Mouse (Mus musculus) ES-E14 (cell line): ENCODE data around the gene Col13a1. TPM values are rescaled to one million over a fixed set of nuclear protein-coding genes. Genes with fewer than 3 reads are reported as not detected.

Experiments used
- DNase-seq: peaks from one replicate; pipeline ENCODE4 v3.0.0-alpha.2; 2013; ENCODE audit warnings: low read depth, low spot score
- H3K27ac ChIP-seq: 2 replicates; pipeline ENCODE4 v1.5.1; 2012; ENCODE audit warnings: low read depth, mild to moderate bottlenecking, low read length, moderate library complexity, mixed read lengths; ENCODE audit not compliant: poor library complexity, insufficient read depth, severe bottlenecking
- H3K36me3 ChIP-seq: 2 replicates; pipeline ENCODE4 v1.6.1; 2012; ENCODE audit warnings: mild to moderate bottlenecking, low read length, moderate library complexity, mixed read lengths; ENCODE audit not compliant: control insufficient read depth, poor library complexity, insufficient read depth, severe bottlenecking
- H3K4me1 ChIP-seq, 2 experiments: fragments of 150-350 bp in 1 of 2; sonication (generic) in 1 of 2; 2 replicates each; pipeline ENCODE4 v1.6.1; 2012; ENCODE audit warnings: low read length in 2 of 2, mild to moderate bottlenecking in 1 of 2, mixed read lengths in 1 of 2; ENCODE audit not compliant: control insufficient read depth in 2 of 2, insufficient read depth in 2 of 2, poor library complexity in 1 of 2
- H3K4me3 ChIP-seq, 2 experiments: fragments of 150-350 bp in 1 of 2; sonication (generic) in 1 of 2; 2 replicates each; pipeline ENCODE4 v1.5.1; 2012; ENCODE audit warnings: low read length in 2 of 2, low read depth in 1 of 2, mild to moderate bottlenecking in 1 of 2, mixed read lengths in 1 of 2; ENCODE audit not compliant: insufficient read depth in 1 of 2, poor library complexity in 1 of 2, severe bottlenecking in 1 of 2
- H3K9ac ChIP-seq: 2 replicates; pipeline ENCODE4 v1.6.1; 2012; ENCODE audit warnings: low read depth, mild to moderate bottlenecking, low read length, mixed read lengths; ENCODE audit not compliant: poor library complexity, insufficient read depth, severe bottlenecking
- H3K9me3 ChIP-seq: fragments of 150-350 bp; sonication (generic); 2 replicates; pipeline ENCODE4 v1.6.1; 2012; ENCODE audit warnings: low read depth, mild to moderate bottlenecking, low read length; ENCODE audit not compliant: control insufficient read depth, insufficient read depth
- CHD2 ChIP-seq: IDR thresholded peaks from 2 replicates; pipeline ENCODE4 v1.6.1; 2014; ENCODE audit warnings: mild to moderate bottlenecking, low read depth, low read length, inconsistent platforms
- HCFC1 ChIP-seq: IDR thresholded peaks from 2 replicates; pipeline ENCODE4 v1.6.1; 2012; ENCODE audit warnings: low read length, inconsistent platforms, borderline replicate concordance; ENCODE audit not compliant: insufficient read depth
- MAFK ChIP-seq: IDR thresholded peaks from 2 replicates; pipeline ENCODE4 v1.6.1; 2014; ENCODE audit warnings: mild to moderate bottlenecking, low read depth, low read length, inconsistent platforms; ENCODE audit not compliant: insufficient read depth
- ZC3H11A ChIP-seq: IDR thresholded peaks from 2 replicates; pipeline ENCODE4 v1.6.1; 2012; ENCODE audit warnings: low read depth, mild to moderate bottlenecking, inconsistent platforms, low read length, borderline replicate concordance
- ZNF384 ChIP-seq: IDR thresholded peaks from 2 replicates; pipeline ENCODE4 v1.6.1; 2012; ENCODE audit warnings: low read depth, low read length, inconsistent platforms
- in situ Hi-C, 2 experiments: fragments of 600-800 bp; cut with MboI; formaldehyde crosslinking; loops; one replicate each; pipeline ENCODE4 v1.15.1; 2025; ENCODE audit warnings: low sequenced_read_pairs in 2 of 2, inconsistent platforms in 1 of 2; ENCODE audit not compliant: unreplicated experiment in 2 of 2
- total RNA-seq: library from RNA; depleted of rRNA; stranded (reverse); fragments of 300-350 nt; gene quantifications from 2 replicates; pipeline ENCODE4 v1.2.3, GENCODE M21; 2012

The Col13a1 gene
- total RNA-seq, 1 experiment = 4.7 TPM

DNA sequence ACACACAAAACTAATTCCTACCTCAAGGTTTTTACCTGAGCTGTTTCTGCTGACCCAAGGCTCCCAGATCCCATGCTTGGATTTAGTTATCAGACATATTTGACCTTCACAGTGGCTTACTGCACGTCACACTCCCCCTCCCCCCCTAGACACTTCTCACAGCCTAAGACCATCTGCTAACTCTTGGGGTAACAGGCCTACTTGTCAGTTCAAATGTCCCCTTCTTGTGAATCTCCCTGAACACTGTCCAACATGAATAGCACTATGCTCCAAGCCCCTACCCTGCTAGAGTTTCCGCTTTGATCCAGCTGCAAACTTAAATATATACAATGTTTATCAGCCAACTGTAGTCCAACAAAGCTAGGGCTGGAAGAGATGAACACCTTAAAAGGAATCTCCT lies 36.2 kb downstream of the Col13a1 start:
- H3K4me1 ChIP-seq = no peaks in the 10 kb centered on the region
- H3K9me3 ChIP-seq = no peaks in the 10 kb centered on the region
- in situ Hi-C loops = no loop called here
- no peak overlapping the region for H3K4me3 ChIP-seq
- H3K9ac ChIP-seq = no peak overlapping the region
- TF ChIP-seq CHD2 (no peak), ZC3H11A (no peak)
- H3K36me3 ChIP-seq = no peaks in the 10 kb centered on the region
- no peak overlapping the region for H3K27ac ChIP-seq
- no peak for DNase-seq

DNA sequence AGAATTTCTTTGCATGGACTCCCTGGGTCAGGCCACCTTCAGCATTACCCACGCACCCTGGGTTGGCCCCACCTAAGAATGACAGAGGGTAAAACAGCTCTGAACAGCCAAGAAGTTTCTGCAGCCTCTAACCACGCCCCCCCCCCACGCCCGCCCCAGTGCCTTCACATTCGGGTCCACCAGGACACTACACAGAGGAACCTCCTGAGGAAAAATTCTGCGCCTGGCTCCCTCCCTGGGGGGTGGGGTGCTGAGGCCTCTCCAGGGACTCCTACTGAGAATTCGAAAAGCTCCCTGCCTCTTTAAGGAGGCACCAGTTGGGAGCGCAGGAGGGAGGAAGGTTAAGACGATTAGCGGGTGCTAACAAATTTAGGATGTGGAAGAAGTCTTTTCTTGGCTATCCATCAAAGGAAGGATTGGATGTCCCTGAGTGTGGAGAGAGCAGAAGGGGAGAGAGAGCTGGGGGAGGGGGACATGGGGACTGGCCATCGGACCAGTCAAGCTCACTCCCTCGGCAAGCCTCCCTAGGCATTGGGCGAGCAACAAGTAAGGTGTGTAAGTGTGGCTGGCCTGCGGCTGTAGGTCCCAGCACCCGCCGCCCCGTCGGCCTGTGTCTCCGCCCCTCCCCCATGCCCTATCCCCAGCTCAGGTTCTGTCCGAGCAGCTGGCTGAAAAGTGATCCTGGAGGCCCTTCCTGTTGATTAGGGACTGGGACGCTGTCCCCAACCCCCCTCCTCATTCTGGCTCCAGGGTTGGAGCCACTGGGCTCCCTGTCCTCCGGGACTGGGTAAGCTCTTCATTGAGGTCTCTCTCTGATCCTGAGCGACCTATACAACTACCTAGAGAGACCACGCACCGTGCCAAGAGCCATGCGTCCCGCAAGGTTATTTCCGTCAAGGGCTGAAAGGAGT lies 42.4 kb downstream of the Col13a1 start:
- DNase-seq = no peak
- Histone ChIP-seq H3K9ac (peak overlapping the region; percentile 25; the same call in 1 of the 2 replicates), H3K4me3 (peak overlapping the region; percentile 35 to 52), H3K4me1 (peaks cover 10 to 22% of the 10 kb centered on the region in 2 experiments; a peak in 3 of 4 replicates), H3K36me3 (no peaks in the 10 kb centered on the region), H3K27ac (no peak overlapping the region), H3K9me3 (no peaks in the 10 kb centered on the region)
- in situ Hi-C loops = no loop called here
- TF ChIP-seq HCFC1 = no peak
- TF ChIP-seq ZNF384 = no peak
- no peak for TF ChIP-seq CHD2
- no peak for TF ChIP-seq ZC3H11A
- no peak for TF ChIP-seq MAFK

DNA sequence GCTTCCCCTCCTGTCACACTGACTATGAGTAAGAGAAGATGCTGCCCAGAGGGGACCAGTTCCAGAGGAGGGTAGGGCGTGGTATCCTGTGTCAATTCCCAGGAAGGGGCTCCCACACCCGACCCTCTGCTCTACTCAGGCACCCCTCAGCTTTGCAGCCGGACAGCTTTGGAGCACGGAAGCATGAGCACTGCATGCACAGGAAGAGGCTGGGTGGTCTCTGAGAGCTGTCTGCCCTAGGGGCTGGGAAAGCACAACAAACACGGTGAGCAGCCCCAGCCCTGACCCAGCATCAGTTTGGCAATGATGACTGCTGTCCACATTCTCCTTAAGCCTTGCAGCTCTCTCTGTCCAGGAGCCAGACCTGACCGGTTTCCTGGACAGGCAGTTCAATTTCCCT lies 47.2 kb downstream of the Col13a1 start:
- TF ChIP-seq CHD2 (no peak), HCFC1 (no peak), ZC3H11A (no peak), ZNF384 (no peak), MAFK (no peak)
- Histone ChIP-seq H3K4me3 (no peak overlapping the region), H3K4me1 (peaks cover 26 to 29% of the 10 kb centered on the region in 2 experiments), H3K36me3 (no peaks in the 10 kb centered on the region), H3K9ac (no peak overlapping the region), H3K27ac (no peak overlapping the region), H3K9me3 (no peaks in the 10 kb centered on the region)
- DNase-seq = no peak
- in situ Hi-C loops = no loop called here

DNA sequence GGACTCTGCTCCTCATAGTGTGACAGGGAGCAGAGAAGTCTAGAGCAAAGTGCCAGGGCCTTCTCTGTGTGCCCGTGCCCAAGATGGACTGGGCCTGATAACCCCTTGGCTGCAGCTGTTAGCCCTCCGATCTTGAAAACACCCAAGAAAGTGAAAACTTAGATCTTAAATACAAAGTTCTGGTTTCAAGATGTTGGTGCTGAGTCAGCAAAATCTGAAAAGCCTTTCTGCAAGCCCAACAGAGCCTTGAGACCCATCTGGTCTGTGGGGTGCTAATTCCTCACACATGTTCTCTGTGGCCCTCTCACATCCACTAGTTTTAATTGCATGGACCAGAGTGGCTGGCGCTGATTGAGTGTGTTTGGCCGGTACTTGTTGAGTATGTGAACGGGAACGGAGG lies 49.0 kb downstream of the Col13a1 start:
- H3K36me3 ChIP-seq = no peaks in the 10 kb centered on the region
- peaks cover 18 to 23% of the 10 kb centered on the region in 2 experiments for H3K4me1 ChIP-seq
- H3K9me3 ChIP-seq = no peaks in the 10 kb centered on the region
- DNase-seq = no peak
- TF ChIP-seq CHD2 = no peak
- TF ChIP-seq ZNF384 = no peak
- TF ChIP-seq HCFC1 = no peak
- TF ChIP-seq MAFK = peak; percentile 100
- TF ChIP-seq ZC3H11A = no peak
- no peak overlapping the region for H3K4me3 ChIP-seq
- H3K27ac ChIP-seq = peak overlapping the region; percentile 85; the same call in 1 of the 2 replicates
- in situ Hi-C loops = no loop called here
- H3K9ac ChIP-seq = no peak overlapping the region
